Mouse (Mus musculus) C2C12 (cell line): ENCODE data around the gene Adgrl1. TPM values are rescaled to one million over a fixed set of nuclear protein-coding genes. Genes with fewer than 3 reads are reported as not detected.

Source experiments
- H3K27me3 ChIP-seq: one replicate; pipeline ENCODE4 v1.6.1; 2011; ENCODE audit not compliant: control insufficient read depth, insufficient read depth, insufficient read length
- H3K36me3 ChIP-seq: one replicate; pipeline ENCODE4 v1.6.1; 2011; ENCODE audit not compliant: control insufficient read depth, insufficient read depth
- H3K4me3 ChIP-seq: one replicate; pipeline ENCODE4 v1.5.1; 2011; ENCODE audit warnings: mild to moderate bottlenecking, control low read depth; ENCODE audit not compliant: poor library complexity, insufficient read depth, severe bottlenecking
- H3K79me2 ChIP-seq: one replicate; pipeline ENCODE4 v1.6.1; 2011; ENCODE audit not compliant: control insufficient read depth, insufficient read depth
- H3K79me3 ChIP-seq: one replicate; pipeline ENCODE4 v1.6.1; 2011; ENCODE audit warnings: low read depth, control low read depth
- H3ac ChIP-seq: one replicate; pipeline ENCODE3; 2011; ENCODE audit warnings: low read depth; ENCODE audit not compliant: control insufficient read depth, insufficient read length
- CEBPB ChIP-seq: IDR thresholded peaks from one replicate; pipeline ENCODE4 v1.6.1; 2011; ENCODE audit warnings: low read depth, mild to moderate bottlenecking, control low read depth, moderate library complexity
- CTCF ChIP-seq: IDR thresholded peaks from one replicate; pipeline ENCODE4 v1.5.1; 2011; ENCODE audit not compliant: control insufficient read depth, insufficient read depth, insufficient read length
- FOSL1 ChIP-seq: IDR thresholded peaks from one replicate; pipeline ENCODE4 v1.8.0; 2011; ENCODE audit warnings: mild to moderate bottlenecking, low read length; ENCODE audit not compliant: poor library complexity, insufficient read depth, severe bottlenecking
- MAX ChIP-seq: IDR thresholded peaks from one replicate; pipeline ENCODE4 v1.6.1; 2011; ENCODE audit warnings: mild to moderate bottlenecking, control low read depth
- MYOD1 ChIP-seq: IDR thresholded peaks from one replicate; pipeline ENCODE4 v1.6.1; 2011; ENCODE audit warnings: low read depth; ENCODE audit not compliant: control insufficient read depth, insufficient read length
- MYOG ChIP-seq: IDR thresholded peaks from one replicate; pipeline ENCODE4 v1.6.1; 2011; ENCODE audit not compliant: control insufficient read depth, insufficient read length; ENCODE audit errors: extremely low read depth
- USF1 ChIP-seq: IDR thresholded peaks from one replicate; pipeline ENCODE4 v1.6.1; 2011; ENCODE audit warnings: low read depth, mild to moderate bottlenecking, control low read depth, moderate library complexity
- polyA plus RNA-seq: library from polyadenylated mRNA; unstranded; fragments of >200 nt; fragmentation: generic; extraction: Trizol; gene quantifications from one replicate; pipeline ENCODE4 v1.2.1, GENCODE M21; 2012; ENCODE audit warnings: missing spikeins

Gene Adgrl1
- polyA plus RNA-seq, 1 experiment: 16.6 TPM

DNA sequence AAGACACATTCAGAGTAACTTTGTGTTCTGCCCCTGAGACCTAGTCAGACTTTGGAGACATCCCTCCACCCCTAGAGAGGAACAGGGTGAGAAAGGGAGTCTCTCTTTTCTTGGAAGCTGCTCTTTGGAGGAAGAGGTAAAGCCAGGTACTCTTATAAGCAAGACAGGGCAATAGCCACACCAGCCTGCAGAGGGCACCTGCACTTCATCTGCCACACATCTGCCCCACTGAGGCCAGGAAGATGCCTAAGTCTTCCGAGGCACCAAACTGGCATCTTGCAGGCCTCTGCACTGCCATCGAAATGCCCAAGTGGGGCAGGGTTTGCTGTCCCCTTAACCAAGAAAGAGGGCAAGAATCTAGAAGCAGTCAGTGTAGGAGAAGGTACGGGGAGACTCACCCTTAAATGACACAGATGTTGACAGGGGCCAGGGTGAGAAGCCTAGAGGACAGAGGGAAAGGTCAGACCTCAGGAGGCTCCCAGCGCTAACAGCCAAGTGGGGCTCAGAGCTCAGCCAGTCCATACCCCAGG is 76.3 kb downstream of the Adgrl1 start:
- Histone ChIP-seq H3K4me3 (no peak overlapping the region), H3K36me3 (peaks cover 11% of the 10 kb centered on the region), H3K79me3 (peaks cover 7% of the 10 kb centered on the region), H3K79me2 (peaks cover 49% of the 10 kb centered on the region), H3K27me3 (no peaks in the 10 kb centered on the region), H3ac (no peak overlapping the region)
- no peak for TF ChIP-seq CEBPB
- no peak for TF ChIP-seq FOSL1

DNA sequence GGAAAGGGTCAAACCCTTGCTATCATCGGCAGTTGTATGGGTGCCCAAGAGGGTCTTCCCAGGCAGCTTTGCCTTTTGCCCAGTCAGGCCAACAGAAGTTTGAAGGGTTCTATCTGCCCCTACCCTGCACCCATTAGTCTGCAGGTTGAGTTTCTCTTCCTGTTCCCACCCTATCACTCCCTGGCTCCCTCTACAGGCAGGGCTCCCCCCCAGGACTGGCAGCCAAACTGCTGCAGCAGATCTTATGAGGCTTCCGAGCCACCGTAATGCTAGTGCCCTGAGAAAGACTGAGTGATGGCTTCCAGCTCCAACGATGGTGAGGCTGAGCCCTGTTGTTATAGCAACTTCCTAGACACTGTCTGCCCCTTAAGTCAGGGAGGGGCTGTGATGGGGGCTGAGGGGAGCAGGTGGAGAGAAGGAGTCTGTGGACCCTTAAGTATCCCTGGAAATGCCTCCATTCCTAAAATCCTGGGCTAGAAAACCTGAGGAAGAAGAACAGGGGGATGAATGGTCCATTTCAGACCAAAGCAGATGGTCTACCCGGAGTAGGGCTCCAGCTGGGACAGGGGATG is 77.0 kb downstream of the Adgrl1 start:
- Histone ChIP-seq H3ac (no peak overlapping the region), H3K4me3 (no peak overlapping the region)

DNA sequence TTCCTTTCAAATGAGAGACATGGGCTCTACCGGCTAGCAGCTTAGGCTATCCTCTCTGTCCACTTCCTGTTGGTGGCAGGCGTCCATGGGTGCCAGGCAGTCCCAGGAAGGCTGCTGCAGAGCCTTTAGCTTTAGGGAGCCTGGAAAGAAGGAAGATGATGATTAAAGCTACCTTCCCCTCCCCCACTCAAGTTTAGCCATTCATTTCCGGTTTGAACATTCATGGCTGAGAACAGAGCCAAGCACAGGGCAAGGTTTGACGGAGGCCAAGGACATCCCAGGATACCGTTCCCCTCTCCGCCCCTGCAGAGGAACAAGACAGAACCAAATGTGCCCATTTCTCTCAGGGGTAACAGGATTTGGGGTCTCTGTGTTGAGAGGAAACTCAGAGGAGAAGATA is 77.7 kb downstream of the Adgrl1 start:
- H3K36me3 ChIP-seq: peaks cover 25% of the 10 kb centered on the region
- H3K79me3 ChIP-seq: peaks cover 7% of the 10 kb centered on the region
- H3K4me3 ChIP-seq: no peak overlapping the region
- H3K79me2 ChIP-seq: peaks cover 49% of the 10 kb centered on the region
- H3ac ChIP-seq: no peak overlapping the region
- TF ChIP-seq FOSL1: no peak
- TF ChIP-seq MYOG: no peak
- no peak for TF ChIP-seq CTCF
- TF ChIP-seq CEBPB: no peak
- TF ChIP-seq MYOD1: no peak
- no peak for TF ChIP-seq USF1
- TF ChIP-seq MAX: no peak
- H3K27me3 ChIP-seq: no peaks in the 10 kb centered on the region

More for the DNA sequence above, 77.0 kb downstream of the Adgrl1 start:
- TF ChIP-seq FOSL1 (no peak), MAX (no peak), USF1 (no peak), MYOG (no peak), CEBPB (no peak), CTCF (no peak), MYOD1 (no peak)
- Histone ChIP-seq H3K36me3 (peaks cover 18% of the 10 kb centered on the region), H3K27me3 (no peaks in the 10 kb centered on the region), H3K79me3 (peaks cover 7% of the 10 kb centered on the region), H3K79me2 (peaks cover 49% of the 10 kb centered on the region)

DNA sequence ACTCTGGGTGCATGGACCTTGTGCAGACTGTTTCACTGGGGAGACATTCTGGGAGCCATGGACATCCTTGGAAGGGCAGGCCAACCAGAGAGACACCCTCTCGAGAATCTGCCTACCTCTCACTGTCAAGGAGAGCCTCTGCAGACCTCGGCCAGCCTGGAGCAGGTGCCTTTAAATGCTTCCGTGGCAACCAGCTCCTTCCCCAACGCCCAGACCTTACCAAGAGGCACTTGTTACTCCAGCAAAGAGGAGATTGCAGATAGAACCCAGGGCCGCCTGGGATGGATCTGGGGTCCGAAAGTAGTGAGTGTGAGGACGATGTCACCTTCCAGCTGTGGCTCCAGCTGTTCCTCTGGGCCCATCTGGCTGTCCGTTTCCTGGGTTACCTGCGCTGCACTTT is 78.3 kb downstream of the Adgrl1 start:
- TF ChIP-seq FOSL1 (no peak), CTCF (no peak), CEBPB (no peak), USF1 (no peak), MYOD1 (no peak), MAX (no peak), MYOG (no peak)
- Histone ChIP-seq H3K27me3 (no peaks in the 10 kb centered on the region), H3K79me2 (peaks cover 47% of the 10 kb centered on the region), H3K79me3 (peaks cover 7% of the 10 kb centered on the region), H3K36me3 (peaks cover 25% of the 10 kb centered on the region), H3ac (no peak overlapping the region), H3K4me3 (no peak overlapping the region)

DNA sequence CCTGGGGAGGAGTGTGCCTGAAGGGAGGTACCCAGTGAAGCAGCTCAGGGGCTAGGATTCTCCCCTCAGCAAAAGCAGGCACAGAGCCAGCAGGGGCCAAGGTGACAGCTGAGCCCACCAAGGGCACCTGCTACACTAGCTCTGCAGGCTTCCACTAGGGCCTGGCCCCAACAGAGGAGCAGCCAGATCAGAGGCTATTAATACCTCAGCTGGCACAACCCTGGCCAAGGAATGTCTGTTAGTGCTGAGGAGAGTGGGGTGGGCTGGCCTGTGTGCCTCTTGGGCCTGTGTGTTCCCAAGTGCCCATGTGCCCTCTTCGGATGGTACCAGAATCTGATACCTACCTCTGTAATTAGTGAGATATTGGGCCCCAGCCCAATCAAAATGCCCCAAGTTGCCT is 80.3 kb downstream of the Adgrl1 start:
- Histone ChIP-seq H3ac (no peak overlapping the region), H3K79me2 (peaks cover 27% of the 10 kb centered on the region), H3K4me3 (no peak overlapping the region), H3K79me3 (peaks cover 2% of the 10 kb centered on the region), H3K27me3 (no peaks in the 10 kb centered on the region), H3K36me3 (peaks cover 25% of the 10 kb centered on the region)
- no peak for TF ChIP-seq CEBPB
- no peak for TF ChIP-seq CTCF
- no peak for TF ChIP-seq FOSL1
- TF ChIP-seq MYOG: no peak
- TF ChIP-seq USF1: no peak
- no peak for TF ChIP-seq MAX
- no peak for TF ChIP-seq MYOD1

DNA sequence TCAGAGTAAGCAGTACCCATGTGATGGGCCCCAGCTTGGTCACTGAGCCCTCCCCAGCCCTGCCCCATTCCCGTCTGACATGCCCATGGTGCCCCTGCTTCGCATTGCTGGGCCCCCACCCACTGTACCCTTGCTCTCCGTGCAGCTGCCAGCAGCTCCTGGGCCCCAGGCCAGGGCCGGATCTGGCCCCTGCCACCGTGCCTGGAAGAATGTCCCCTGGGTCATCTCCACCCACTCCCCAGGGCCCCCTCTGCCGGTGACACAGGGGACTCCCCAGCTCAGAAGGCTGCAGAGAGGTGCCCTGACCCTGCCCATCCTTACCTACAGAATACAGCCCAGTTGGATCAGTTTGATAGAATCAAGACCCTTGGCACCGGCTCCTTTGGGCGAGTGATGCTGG is 80.9 kb downstream of the Adgrl1 start:
- Histone ChIP-seq H3K79me3 (peaks cover 2% of the 10 kb centered on the region), H3K79me2 (peaks cover 21% of the 10 kb centered on the region), H3K27me3 (no peaks in the 10 kb centered on the region), H3K36me3 (peaks cover 25% of the 10 kb centered on the region), H3K4me3 (no peak overlapping the region), H3ac (no peak overlapping the region)
- TF ChIP-seq CEBPB (no peak), USF1 (no peak), MYOD1 (no peak), FOSL1 (no peak), MAX (no peak), CTCF (no peak), MYOG (no peak)
